Mouse (Mus musculus): Measurements from ENCODE around the gene Zrsr2. TPM values are rescaled to one million over a fixed set of nuclear protein-coding genes. Genes with fewer than 3 reads are reported as not detected.

Zrsr2 gene
- 100 to 1,000 TPM; 119 to 255 (median 208) TPM for total RNA-seq (2018; cell fraction: chromatin; rRNA removed)
- total RNA-seq (2018; cell fraction: cytosol; rRNA removed): 10 to 100 TPM; 21.4 to 51.2 (median 31.4) TPM
- total RNA-seq (2018; cell fraction: nucleus; rRNA removed): 100 to 1,000 TPM in 18 of 26 experiments, 10 to 100 TPM in 8; 53.9 to 163 (median 115) TPM
- 19.2 to 59.9 TPM (median 23.2 TPM) in 3 replicates for polyA plus RNA-seq (2018)

DNA sequence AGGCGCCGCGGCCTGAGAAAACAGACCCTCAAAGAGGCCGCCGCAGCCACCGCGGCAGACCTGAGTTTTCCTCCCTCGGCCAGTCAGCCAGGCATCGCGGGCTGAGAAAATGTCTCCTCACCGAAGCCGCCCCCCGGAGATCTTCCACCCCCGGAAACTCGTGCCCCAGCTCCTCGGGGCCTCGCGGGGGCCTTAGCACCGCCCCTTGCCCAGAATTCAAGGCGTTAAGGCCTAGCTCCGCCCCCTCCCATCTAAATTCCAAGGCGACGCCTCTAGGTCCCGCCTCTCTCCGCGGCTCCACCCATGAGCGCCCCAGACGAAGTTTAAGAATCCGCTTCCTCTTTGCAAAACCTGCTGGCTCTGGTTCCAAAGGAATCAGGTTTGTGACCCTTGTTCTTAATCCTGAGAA lies at the start of gene Zrsr2:
Gene Zrsr2 (minus strand): TSS at position 195 of the 409 bp plus-strand sequence.
- Histone ChIP-seq H3K36me3 (ENCODE audit: inconsistent target) (no peaks in the 10 kb centered on the region), H3K27ac (peak within 1 kb of the TSS; percentile 81), H3K4me3 (ENCODE audit: inconsistent target) (peak within 1 kb of the TSS; percentile 39), H3K79me2 (ENCODE audit: inconsistent target) (peaks cover 38% of the 10 kb centered on the region)
- 27% methylated on average over 26 of the region's 29 CpGs for WGBS (ENCODE audit: missing documents)

- H3K4me3 ChIP-seq (ENCODE audit: inconsistent target): no peak overlapping the region
- no peak overlapping the region for H3K27ac ChIP-seq
- 33% methylated on average over 1 of the region's 2 CpGs for WGBS (ENCODE audit: missing documents)
- no peaks in the 10 kb centered on the region for H3K79me2 ChIP-seq (ENCODE audit: inconsistent target)
- H3K36me3 ChIP-seq (ENCODE audit: inconsistent target): no peaks in the 10 kb centered on the region
These were observed 46.3 kb upstream of the Zrsr2 start for GRCm38 (mm10) chrX:164004809-164005208.

- H3K36me3 ChIP-seq (ENCODE audit: inconsistent target): no peaks in the 10 kb centered on the region
- H3K4me3 ChIP-seq (ENCODE audit: inconsistent target): no peak overlapping the region
- no peak overlapping the region for H3K27ac ChIP-seq
- H3K79me2 ChIP-seq (ENCODE audit: inconsistent target): no peaks in the 10 kb centered on the region
- 83% methylated on average over 1 of the region's 1 CpGs for WGBS (ENCODE audit: missing documents)
These were observed 41.4 kb upstream of the Zrsr2 start for GRCm38 (mm10) chrX:163999848-164000247.

DNA sequence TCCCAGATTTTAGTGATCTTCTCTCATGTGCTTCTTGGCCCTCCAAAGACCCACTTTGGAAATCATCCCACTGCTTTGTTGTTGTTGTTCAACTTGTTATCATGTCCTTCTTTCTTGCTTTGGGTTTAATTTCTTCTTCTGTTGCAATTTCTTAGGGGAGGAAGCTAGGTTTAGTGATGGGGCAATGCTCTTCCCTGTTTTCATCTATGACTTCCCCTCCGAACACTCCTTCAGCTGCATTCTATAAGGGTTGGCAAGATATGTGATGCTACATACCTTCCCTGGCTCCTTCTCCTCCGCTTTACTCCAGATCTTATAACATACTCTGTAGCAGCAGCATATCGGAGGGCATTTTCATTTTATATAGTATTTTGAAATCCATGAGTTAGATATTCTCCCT lies 38.3 kb upstream of the Zrsr2 start:
- Histone ChIP-seq H3K27ac (no peak overlapping the region), H3K4me3 (ENCODE audit: inconsistent target) (no peak overlapping the region), H3K36me3 (ENCODE audit: inconsistent target) (no peaks in the 10 kb centered on the region), H3K79me2 (ENCODE audit: inconsistent target) (no peaks in the 10 kb centered on the region)
- WGBS (ENCODE audit: missing documents): 59% methylated on average over 2 of the region's 3 CpGs

- Histone ChIP-seq H3K4me3 (ENCODE audit: inconsistent target) (no peak overlapping the region), H3K79me2 (ENCODE audit: inconsistent target) (no peaks in the 10 kb centered on the region), H3K27ac (no peak overlapping the region), H3K36me3 (ENCODE audit: inconsistent target) (no peaks in the 10 kb centered on the region)
- WGBS (ENCODE audit: missing documents): 50% methylated on average over 3 of the region's 3 CpGs
These were observed 29.4 kb upstream of the Zrsr2 start for GRCm38 (mm10) chrX:163987718-163988374.

DNA sequence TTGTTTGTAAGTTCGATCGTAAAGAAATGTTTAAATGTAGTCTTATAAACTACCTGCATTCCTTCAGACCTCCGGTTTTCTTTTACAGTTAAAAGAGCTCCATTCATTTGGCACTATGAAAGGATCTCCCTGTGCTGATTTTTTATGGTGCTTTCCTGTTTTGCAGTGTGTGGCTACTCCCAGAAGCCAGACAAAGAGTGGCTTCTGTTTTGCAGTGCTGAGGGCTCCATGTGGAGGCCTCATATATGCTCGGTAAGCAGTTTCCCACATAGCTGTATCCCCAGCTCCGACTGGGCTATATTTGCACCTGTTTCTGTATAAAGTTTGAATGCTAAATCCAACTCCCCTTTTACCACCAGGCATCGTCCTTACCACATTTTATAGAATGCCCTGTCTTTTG lies 23.7 kb upstream of the Zrsr2 start:
- no peak overlapping the region for H3K27ac ChIP-seq

DNA sequence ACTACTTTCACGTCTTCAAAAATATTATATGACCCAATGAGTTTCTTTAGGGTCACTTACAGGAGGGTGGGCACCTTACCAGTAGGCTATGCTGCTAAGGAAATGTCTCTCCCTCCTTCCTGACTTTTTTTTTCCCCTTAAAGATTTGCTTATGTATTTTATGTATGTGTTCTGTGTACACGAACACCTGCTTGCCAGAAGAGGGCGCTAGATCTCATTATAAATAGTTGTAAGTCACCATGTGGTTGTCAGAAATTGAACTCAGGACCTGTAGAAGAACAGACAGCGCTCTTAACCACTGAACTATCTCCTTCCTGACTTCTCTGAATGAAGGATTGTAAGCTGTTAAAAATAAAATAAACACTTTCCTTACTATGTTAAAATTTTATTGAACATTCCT lies 23.0 kb upstream of the Zrsr2 start:
- Histone ChIP-seq H3K4me3 (ENCODE audit: inconsistent target) (no peak overlapping the region), H3K27ac (no peak overlapping the region), H3K36me3 (ENCODE audit: inconsistent target) (no peaks in the 10 kb centered on the region), H3K79me2 (ENCODE audit: inconsistent target) (no peaks in the 10 kb centered on the region)
- WGBS (ENCODE audit: missing documents): 63% methylated on average over 4 of the region's 4 CpGs

More for the DNA sequence above, 23.7 kb upstream of the Zrsr2 start:
- H3K4me3 ChIP-seq (ENCODE audit: inconsistent target): no peak overlapping the region
- no peaks in the 10 kb centered on the region for H3K79me2 ChIP-seq (ENCODE audit: inconsistent target)
- 90% methylated on average over 4 of the region's 6 CpGs for whole genome bisulfite sequencing (ENCODE audit: missing documents)
- H3K36me3 ChIP-seq (ENCODE audit: inconsistent target): no peaks in the 10 kb centered on the region

- no peaks in the 10 kb centered on the region for H3K36me3 ChIP-seq (ENCODE audit: inconsistent target)
- WGBS (ENCODE audit: missing documents): 100% methylated on average over 1 of the region's 1 CpGs
- H3K79me2 ChIP-seq (ENCODE audit: inconsistent target): no peaks in the 10 kb centered on the region
- no peak overlapping the region for H3K4me3 ChIP-seq (ENCODE audit: inconsistent target)
- H3K27ac ChIP-seq: no peak overlapping the region
These were observed 22.6 kb upstream of the Zrsr2 start for GRCm38 (mm10) chrX:163981092-163981491.

- Histone ChIP-seq H3K4me3 (ENCODE audit: inconsistent target) (peak overlapping the region; percentile 39), H3K36me3 (ENCODE audit: inconsistent target) (no peaks in the 10 kb centered on the region), H3K79me2 (ENCODE audit: inconsistent target) (peaks cover 38% of the 10 kb centered on the region), H3K27ac (peak overlapping the region; percentile 81)
- WGBS (ENCODE audit: missing documents): 20% methylated on average over 35 of the region's 67 CpGs
These were observed 526 bp downstream of the Zrsr2 start for GRCm38 (mm10) chrX:163957803-163958466.

DNA sequence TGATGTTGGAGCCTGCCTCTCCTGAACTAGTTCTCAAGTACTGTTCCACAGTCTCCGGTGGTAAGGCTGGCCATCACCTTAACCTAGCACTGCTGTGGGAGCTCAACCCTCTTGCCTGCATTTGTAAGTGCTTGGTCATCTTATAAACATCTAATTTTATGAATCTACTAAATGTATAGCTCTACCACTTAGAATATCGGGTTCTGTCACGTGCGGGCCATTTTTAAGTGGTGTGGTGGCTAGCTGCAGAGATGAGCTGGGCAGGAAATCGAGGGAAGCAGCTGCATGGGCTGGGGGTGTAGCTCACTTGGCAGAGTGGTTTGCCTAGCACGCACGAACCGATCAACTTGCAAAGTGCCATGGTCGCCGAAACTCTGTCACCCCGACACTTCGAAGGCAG lies 1.1 kb downstream of the Zrsr2 start:
- WGBS (ENCODE audit: missing documents): 31% methylated on average over 12 of the region's 12 CpGs
- Histone ChIP-seq H3K4me3 (ENCODE audit: inconsistent target) (peak overlapping the region; percentile 39), H3K79me2 (ENCODE audit: inconsistent target) (peaks cover 38% of the 10 kb centered on the region), H3K27ac (peak overlapping the region; percentile 33), H3K36me3 (ENCODE audit: inconsistent target) (no peaks in the 10 kb centered on the region)

GRCm38 (mm10) chrX:163951618-163952017 lies 6.8 kb downstream of the Zrsr2 start:
- Histone ChIP-seq H3K4me3 (ENCODE audit: inconsistent target) (no peak overlapping the region), H3K27ac (no peak overlapping the region), H3K36me3 (ENCODE audit: inconsistent target) (peaks cover 6% of the 10 kb centered on the region; the same call in 1 of the 2 replicates), H3K79me2 (ENCODE audit: inconsistent target) (peaks cover 13% of the 10 kb centered on the region)
- 17% methylated on average over 1 of the region's 1 CpGs for WGBS (ENCODE audit: missing documents)

GRCm38 (mm10) chrX:163944381-163944780 lies 14.1 kb downstream of the Zrsr2 start:
- Histone ChIP-seq H3K36me3 (ENCODE audit: inconsistent target) (peaks cover 21% of the 10 kb centered on the region; the same call in 1 of the 2 replicates), H3K4me3 (ENCODE audit: inconsistent target) (no peak overlapping the region), H3K79me2 (ENCODE audit: inconsistent target) (no peaks in the 10 kb centered on the region; the same call in 1 of the 2 replicates), H3K27ac (no peak overlapping the region)
- WGBS (ENCODE audit: missing documents): 100% methylated on average over 3 of the region's 3 CpGs

- H3K4me3 ChIP-seq (ENCODE audit: inconsistent target): no peak overlapping the region
- H3K27ac ChIP-seq: no peak overlapping the region
- 82% methylated on average over 6 of the region's 6 CpGs for WGBS (ENCODE audit: missing documents)
- peaks cover 9% of the 10 kb centered on the region; the same call in 1 of the 2 replicates for H3K36me3 ChIP-seq (ENCODE audit: inconsistent target)
- H3K79me2 ChIP-seq (ENCODE audit: inconsistent target): no peaks in the 10 kb centered on the region
These were observed 19.9 kb downstream of the Zrsr2 start for GRCm38 (mm10) chrX:163938587-163938986.

- Histone ChIP-seq H3K36me3 (ENCODE audit: inconsistent target) (no peaks in the 10 kb centered on the region; the same call in 1 of the 2 replicates), H3K4me3 (ENCODE audit: inconsistent target) (no peak overlapping the region), H3K27ac (no peak overlapping the region), H3K79me2 (ENCODE audit: inconsistent target) (no peaks in the 10 kb centered on the region)
- WGBS (ENCODE audit: missing documents): 91% methylated on average over 8 of the region's 8 CpGs
These were observed 23.7 kb downstream of the Zrsr2 start for GRCm38 (mm10) chrX:163934731-163935130.

GRCm38 (mm10) chrX:163929550-163929949 lies 28.9 kb downstream of the Zrsr2 start:
- Histone ChIP-seq H3K4me3 (ENCODE audit: inconsistent target) (no peak overlapping the region), H3K79me2 (ENCODE audit: inconsistent target) (peaks cover 11% of the 10 kb centered on the region; the same call in 1 of the 2 replicates), H3K36me3 (ENCODE audit: inconsistent target) (no peaks in the 10 kb centered on the region), H3K27ac (peak overlapping the region; percentile 28; the same call in 1 of the 2 replicates)

All from macrophage (primary cell).